Mouse (Mus musculus): Measurements from ENCODE around the gene BC049730. TPM values are rescaled to one million over a fixed set of nuclear protein-coding genes. Genes with fewer than 3 reads are reported as not detected.
A peak's percentile ranks its signal among the peaks of the same experiment; 100 is the strongest.
"Not testable (repeated sequence)": the region's sequence is repeated elsewhere in the genome, so short reads cannot be mapped to it uniquely, and the experiment has no call there.

BC049730 gene
- not detected for total RNA-seq (2021)
- long read RNA-seq, experiment 1: 0 reads
- long read RNA-seq, experiment 2: 0 reads

DNA sequence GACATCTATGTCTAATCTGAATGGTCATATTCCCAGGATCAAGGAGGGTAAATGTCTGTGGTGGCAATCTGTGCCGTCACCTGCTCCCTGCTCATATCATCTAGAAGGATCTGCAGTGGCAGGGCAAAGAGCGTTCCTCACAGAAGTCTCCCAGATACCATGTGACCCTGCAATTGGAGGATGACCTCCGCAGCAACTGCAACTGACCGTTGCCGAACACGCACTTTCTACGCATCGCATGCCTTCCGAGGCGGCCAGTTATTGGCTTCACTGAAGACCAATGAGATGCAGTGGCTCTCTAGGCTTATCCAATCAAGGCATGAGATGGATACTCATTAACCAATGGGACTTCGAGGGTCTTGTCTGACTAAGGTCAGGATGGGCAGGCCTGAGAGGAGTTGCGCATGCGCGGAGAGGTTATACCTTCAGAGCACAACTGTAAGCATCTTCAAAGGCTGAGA lies at the start of gene BC049730:
Gene BC049730 (plus strand): TSS at position 411 of the 461 bp plus-strand sequence.
- no peak for DNase-seq

DNA sequence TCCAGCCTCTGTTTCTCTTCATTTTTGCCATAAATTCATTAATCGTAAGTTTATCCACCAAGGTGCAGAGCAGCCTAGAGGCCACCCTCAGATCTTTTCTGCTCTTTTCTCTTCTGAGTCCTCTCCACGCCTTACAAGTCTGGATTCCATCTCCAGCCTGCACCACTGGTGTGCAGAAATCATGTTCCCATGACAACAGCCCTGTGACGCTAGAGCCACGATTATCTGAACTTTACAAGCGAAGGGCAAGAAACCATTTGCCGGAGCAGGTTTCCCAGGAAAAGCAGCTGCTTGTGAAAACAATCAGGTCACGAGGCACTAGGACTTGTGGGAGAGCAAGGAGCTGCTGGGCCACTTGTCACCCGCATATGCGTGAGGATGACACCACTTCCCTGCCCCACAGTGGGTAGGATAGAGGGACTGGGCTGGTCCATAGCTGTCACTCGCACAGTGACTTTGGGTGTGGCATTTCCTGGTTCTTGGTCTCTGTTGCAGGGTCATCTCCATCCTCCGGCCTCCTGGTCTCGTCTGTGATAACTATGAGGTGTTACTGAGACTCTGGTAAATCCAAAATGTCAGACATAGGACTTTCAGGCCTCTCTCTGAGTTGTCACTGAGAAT lies 49.2 kb upstream of the BC049730 start:
- no peak for DNase-seq

DNA sequence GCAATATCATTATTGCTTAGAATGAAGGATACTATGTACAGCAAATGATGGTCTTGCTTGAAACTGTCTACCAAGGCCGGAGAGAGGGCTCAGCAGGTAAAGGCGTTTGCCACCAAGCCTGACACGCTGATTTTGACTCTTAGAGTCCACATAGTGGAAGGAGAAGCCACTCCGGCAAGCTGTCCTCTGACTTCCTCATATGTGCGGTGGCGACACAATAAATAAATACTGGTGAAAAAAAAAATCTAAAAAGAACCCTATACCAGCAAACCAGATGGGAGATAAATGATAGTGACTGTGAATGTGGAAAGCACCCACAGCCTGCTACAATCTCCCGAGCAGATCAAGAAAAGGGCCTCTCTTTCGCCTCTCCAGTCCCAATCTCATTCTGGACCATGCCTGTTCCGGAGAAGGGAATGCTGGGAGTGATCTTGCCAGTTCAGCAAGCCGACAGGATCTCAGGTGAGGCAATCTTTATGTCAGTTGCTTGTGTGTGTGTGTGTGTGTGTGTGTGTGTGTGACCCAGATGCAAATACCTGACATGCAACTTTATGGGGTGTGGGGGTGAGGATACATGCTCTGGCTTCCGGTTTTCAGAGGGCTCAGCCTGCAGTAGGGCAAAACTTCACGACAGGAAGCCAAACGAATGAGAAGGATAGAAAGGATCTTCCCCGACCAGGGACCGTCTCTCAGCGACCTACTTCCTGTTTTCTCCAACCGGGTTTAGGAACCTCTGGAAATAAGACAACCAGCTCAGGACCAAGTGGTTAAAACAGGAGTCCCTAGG lies 47.7 kb upstream of the BC049730 start:
- no peak for DNase-seq

DNA sequence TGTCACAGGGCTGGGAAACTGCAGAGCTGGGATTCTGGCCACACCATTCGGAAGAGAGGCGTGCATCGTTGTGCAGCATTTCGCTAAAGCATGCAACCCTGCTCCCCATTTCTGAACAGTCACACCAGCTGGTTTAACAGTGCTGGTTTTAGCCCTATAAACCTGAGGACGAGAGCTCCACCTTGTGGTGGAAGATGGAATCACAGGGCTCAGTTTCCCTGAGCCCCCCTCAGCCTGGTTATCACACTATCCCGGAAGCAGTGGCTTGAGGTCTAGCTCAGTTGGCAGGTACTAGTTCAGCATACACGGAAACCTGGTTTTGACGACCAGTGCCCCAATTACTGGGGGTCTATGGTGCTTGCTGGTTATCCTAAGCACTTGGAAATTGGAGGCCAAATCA lies 46.5 kb upstream of the BC049730 start:
- DNase-seq: peak; percentile 70

DNA sequence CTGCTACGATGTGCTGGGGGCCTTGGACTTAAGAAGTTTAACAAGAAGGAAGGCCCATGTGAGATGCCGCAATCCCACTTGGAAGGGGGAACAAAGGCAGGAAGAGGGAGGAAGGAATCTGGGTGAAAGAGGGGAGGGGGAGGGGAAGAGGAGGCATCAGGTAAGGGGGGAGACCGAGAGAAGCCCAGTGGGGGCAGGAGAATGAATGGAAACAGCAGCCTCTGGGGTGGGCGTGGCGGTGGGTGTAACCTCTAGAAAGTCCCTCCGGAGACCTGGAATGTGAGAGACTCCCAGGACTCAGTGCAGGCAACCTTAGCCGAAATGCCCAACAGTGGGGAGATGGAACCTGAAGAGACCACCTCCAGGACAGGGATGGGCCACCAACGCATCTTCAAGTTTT lies 44.7 kb upstream of the BC049730 start:
- DNase-seq: no peak

DNA sequence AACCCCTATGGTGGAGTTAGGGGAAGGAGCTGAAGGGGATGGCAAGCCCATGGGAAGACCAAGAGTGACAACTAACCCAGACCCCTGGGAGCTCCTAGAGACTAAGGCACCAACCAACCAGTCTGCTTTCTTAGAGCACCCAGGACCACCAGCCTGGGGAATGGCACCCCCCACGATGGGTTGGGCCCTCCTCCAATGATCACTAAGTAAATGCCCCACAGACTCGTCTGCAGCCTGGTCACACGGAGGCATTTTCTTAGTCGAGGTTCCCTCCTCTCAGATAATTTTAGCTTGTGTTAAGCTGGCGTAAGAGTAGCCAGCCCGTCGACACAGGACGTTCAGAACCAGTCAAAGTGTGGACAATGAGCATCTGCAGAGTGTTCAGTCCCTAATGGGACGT lies 44.1 kb upstream of the BC049730 start:
- DNase-seq: no peak

DNA sequence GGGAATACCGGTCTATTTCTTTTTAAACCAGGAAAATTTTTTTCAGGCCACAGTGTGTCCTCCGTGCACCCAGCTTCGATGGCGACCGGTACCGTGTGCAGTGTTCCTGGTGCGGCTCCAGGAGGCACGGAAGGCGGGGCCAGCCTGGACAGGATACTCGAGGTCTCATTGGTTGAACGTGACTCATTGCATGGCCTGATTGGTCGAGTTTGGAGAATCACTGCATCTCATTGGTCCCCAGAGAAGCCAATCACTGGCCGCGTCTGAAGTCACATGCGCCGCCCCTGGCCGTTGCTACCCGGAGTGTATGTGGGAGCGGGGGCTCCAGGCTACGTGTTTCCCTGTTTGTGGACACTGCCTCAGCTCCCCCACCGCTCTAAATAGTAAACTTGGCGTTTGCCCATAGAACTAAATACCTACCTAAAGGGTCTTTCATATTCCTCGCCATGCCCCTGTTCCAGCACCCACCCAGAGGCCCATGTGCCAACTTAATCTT lies 37.0 kb upstream of the BC049730 start:
- DNase-seq: no peak

DNA sequence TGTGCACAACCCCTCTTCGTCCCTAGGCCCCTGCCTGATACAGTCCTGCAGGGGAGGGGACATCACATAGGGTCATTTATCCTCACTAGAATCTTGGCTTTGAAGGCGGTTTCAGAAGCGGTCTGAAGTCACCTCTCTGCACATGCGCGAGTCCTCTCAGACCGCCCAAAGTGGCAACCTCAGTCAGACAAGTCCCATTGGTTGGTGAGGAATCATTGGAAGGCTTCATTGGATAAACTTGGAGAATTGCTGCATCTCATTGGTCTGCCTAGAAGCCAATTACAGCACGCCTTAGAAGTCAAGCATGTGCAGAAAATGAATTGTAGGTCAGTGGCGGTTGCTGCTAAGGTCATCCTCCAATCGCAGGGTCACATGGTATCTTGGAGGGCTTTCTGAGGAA lies 32.5 kb upstream of the BC049730 start, which contains the start of gene Tex101:
Gene Tex101 (minus strand): TSS at position 101 of the 400 bp plus-strand sequence.
- DNase-seq: no peak

DNA sequence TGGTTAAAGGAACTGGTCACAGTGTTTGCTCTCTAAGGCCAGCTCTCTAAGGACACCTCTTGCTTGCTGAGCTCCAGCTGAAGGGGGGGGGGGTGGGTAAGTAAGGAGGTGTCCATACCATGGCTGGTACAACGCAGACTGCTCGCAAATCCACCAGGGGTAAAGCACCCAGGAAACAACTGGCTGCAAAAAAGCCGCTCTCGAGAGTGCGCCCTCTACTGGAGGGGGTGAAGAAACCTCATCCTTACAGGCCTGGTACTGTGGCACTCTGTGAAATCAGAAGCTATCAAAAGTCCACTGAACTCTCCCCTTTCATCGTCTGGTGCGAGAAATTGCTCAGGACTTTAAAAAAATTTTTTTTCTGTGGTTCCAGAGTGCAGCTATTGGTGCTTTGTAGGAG lies 24.9 kb upstream of the BC049730 start:
- DNase-seq: not testable (repeated sequence)

DNA sequence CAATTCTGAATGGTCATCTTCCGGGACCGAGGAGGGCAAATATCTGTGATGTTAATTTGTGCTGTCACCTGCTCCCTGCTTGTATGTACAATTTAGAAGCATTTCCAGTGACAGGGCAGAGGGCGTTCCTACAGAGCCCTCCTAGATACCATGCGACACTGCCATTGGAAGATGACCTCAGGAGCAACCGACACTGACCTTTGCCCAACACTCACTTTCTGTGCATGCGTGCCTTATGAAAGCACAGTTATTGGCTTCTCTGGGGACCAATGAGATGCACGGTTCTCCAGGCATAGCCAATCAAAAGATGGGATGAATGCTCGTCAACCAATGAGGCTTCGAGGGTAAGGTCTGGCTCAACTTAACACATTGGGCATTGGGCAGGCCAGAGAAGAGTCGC lies 21.5 kb upstream of the BC049730 start:
- not testable (repeated sequence) for DNase-seq

DNA sequence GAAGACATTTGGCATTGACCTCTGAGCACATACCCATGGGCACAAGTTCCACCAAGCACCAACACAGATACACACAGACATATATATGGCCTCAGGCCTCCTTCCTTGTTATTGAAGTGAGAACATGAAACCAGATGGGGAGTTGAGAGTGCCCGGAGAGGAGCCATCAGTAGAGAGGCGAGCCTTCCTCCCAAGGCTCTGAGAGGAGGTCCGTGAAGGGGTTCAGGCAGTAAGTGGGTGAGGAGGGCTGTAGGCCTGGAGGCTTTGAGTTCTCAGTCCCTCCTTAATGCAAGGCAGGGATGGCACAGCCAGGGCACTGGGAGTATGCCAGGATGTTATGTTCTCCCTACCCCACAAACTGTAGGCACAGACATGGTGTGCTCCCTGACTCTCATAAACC lies 16.3 kb upstream of the BC049730 start:
- not testable (repeated sequence) for DNase-seq

DNA sequence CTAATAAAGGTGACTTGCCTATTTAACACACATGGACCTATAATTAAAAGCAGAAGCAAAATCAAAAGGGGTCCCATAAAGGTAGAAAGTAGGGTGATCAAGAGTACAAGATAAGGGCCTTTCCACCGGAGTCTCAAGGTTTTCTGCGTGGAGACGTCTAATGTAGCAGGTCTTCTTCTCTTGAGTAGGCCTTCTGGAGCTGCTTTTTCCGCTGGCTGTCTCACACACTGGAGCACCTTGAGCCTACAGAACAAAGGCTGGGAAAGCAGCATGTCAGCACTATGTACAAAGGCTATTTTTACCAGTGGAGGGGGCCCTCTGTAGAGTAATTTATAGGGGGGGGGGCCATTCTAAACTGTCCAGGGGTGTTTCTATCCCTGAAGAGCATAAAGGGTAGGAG lies 11.2 kb upstream of the BC049730 start:
- DNase-seq: not testable (repeated sequence)

DNA sequence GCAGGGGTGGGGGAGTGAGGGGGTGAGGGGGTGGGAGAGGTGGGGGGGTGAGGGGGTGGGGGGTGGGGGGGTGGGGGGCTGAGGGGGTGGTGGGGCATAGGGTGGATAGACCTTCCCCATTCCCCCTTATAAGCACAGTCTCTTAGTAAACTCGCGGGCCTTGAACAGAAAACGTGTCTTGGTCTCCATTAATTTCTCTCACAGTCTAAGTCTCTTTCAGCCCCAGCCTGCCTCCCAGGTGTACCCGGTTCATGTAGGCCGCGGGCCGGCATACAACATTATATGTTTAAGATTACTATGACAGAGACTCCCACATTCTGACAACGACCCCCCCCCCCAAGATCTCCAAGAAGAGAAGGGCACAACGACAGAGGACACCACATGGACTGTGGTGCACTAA lies 6.2 kb upstream of the BC049730 start:
- not testable (repeated sequence) for DNase-seq

DNA sequence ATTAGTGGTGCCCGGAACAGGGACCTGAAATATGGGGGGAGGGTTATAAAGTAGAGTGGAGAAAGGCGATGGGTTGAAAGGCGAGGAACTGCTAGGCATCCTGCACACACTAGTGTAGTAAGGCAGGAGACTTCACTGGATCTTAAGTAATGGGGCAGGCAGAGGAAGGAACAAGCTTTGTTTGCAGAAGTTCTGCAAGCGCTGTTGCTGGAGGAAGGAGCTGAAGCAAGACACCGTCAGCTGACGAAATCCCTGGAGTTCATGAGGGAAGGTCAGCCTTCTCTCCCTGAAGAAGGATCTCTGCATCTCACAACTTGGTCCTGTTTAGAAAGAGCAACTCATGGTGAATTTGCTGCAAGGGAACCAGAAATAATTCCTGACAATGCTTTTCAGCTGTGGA lies 6.0 kb downstream of the BC049730 start:
- no peak for DNase-seq

DNA sequence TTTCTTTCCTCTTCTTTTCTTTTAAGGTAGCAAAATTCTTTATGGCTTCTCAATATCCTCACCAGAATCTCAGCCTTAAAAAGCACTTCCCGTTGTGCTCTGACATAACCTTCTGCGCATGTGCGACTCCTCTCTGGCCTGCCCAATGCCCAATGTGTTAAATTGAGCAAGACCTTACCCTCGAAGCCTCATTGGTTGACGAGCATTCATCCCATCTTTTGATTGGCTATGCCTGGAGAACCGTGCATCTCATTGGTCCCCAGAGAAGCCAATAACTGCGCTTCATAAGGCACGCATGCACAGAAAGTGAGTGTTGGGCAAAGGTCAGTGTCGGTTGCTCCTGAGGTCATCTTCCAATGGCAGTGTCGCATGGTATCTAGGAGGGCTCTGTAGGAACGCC lies 17.8 kb downstream of the BC049730 start, which contains the start of gene Gm4763:
Gene Gm4763 (minus strand): TSS at position 101 of the 400 bp plus-strand sequence.
- DNase-seq: not testable (repeated sequence)

DNA sequence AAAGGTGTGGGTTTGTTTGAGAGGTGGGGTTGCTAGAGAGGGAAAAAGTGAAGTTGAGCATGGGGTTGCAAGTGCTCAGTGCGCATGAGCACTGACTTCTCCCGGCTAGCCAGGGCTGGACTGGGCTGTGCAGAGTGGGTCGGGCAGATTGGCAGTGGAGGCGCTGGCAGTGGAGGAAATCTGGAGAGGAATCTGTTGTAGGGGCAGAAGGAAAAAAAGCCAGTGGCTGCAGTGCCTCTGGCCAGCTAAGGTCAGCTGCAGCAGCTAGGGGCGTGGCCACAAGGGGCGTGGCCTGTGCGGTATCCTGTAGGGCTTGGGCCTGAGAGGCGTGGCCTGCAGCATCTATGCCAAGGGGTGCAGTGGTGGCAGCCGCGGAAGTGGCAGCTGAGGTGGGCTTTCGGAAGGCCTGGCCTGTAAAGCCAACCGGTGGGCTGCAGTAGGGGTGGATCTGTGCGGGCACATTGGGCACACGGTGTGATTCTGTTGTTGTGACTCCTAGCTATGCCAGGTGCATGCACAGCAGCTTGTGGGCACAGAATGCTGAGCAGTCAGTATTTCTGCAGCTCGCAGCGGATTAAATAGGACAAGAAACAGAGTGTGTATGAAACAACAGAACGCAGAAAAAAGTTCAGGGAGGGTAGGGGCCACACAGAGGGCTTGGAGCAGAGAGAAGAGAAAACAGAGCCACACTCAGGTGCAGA lies 27.1 kb downstream of the BC049730 start:
- DNase-seq: peak; percentile 49

DNA sequence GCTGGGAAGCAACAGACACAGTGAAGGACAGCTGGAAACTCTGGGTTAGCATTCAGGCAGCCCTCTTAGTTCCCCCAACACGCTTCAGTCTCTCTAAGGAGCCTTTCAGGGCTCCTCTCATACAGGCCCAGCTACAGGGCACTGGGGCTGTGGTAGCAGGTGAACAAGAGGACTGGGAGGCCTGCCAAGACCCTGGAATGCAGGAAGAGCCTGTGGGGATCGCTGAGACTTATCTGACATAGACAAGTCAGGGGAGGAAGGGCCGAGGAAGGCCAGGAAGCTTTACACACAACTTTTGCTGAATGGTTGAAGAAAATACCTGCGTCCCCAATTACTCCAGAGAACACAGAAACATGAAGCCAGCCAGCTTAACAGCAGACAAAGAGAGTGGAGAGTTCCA lies 41.7 kb downstream of the BC049730 start:
- DNase-seq: no peak

DNA sequence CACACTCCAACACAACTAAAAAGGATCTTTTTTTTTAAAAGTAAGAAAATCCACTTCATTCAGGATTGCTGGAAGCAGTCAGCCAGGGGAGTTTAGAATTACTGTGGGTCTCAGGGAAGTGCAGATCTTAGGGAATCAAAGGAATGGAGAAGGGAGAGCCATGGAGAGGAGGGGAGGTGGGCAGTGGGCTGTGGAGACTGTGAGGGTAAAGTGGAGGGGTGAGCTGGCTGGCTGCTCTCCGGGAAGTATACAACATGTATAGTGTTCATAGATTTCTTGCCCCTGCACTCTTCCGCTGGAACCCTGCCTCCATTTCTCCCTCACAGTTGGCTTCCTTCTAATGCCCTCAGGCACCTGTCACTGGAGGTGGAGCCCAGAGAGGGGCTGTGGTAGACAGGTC lies 42.6 kb downstream of the BC049730 start:
- DNase-seq: no peak

DNA sequence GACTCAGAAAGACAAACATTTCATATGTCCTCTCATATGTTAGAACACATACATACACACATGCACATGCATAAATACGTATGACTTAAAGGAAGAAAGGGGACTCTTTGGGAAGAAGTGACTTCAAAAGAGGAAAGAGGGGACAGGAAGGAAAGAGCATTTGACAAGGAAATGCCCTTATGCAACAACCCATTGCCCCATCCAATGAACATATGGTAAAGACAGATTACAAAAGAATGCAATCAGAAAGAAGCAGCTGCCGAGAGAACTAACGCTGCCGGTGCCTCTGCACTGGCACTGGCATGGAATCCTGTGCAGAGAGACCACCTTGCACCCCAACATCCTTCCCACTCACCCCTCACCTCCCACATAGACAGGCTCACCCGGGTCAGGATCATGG lies 44.4 kb downstream of the BC049730 start:
- no peak for DNase-seq

DNA sequence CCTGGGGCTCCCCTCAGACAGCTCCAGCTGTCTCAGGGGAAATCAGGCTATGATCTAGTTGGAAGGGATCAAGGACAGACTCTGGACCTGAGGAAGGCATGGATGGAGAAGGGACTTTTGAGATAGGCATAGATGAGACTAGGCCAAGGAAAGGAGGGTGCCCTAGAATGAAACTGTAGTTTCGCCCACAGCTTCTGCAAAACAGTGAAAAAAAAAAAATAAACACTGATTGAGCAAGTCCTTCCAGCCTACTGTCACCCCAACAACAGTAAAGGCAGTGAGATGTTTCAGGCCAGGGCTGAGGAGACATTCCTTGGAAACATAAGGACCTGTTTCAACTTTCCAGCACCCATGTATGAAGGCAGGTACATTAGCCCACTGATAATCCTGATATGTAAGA lies 49.5 kb downstream of the BC049730 start:
- DNase-seq: no peak

DNA sequence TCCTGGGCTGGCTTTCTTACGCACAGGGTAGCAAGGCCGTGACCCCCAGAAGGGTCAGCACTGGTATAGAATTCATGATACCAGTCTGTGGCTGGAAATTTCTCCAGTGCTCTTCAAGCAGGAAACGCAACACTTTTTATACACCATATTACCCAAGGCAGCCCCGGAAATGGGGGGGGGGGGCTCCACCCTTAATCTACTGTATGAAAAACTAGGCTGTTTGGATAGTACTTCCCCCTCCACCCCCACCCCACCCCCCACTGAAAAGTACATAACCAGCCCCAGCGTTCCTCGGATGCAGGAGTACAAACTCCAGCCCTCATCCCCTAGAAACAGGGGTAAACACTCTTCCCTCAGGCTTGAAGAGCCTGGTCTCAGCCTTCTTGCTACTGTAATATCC lies 51.2 kb downstream of the BC049730 start, which contains the start of gene Cd177:
Gene Cd177 (minus strand): TSS at position 101 of the 400 bp plus-strand sequence.
- no peak for DNase-seq

DNA sequence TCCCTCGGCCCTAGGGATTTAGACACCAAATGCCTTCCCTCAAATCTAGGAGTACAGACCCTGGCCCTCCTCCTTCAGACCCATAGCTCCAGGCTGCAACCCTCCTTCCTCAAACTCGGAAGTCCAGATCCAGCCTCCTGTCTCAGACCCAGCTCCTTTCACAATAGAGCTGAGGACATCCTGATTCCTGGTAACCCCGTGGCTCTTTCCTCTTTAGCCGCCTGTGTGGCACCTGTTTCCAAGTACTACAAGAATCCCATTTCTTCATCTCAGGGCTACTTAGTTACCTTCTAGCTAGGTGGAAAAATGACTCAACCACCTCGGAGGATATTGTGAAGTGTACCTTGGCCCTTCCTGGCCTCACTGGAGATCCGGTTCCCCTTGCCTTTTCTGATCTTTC lies 52.1 kb downstream of the BC049730 start:
- DNase-seq: no peak

DNA sequence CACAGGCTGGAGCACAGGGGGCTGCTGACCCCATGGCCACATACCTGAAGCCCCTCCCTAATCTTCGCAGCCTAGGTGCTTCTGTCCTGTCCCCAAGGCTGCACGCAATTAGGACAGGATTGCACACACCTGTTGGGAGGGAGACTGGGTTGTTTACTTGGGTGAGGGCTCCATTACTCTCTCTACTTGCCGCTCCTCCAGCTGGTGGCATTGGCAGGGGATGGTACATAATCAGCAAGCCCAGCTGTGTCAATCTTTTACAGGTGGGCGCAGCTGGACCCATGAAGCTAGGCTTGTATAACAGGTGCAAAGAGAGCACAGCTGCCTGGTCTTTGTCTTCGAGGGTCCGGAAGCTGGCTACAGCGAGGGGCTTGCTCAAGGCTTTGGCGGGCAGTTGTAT lies 53.5 kb downstream of the BC049730 start:
- no peak for DNase-seq

Data from adrenal gland, postnatal 10 days (tissue).